ENCODE assay signal across 18 mouse cellular contexts in genomic region chrX:50850428-50851184, GRCm38 (mm10).
"Had no signal": no experiment of that assay in that cellular context is flagged by ENCODE, and none has a peak within 500 bp of the region (broad histone marks: within the 10 kb centered on the region; RNA-seq: fewer than 3 reads in every experiment).

No protein-coding gene starts in this region.

- H3K4me3 ChIP-seq: lung, embryonic 15.5 days; midbrain, embryonic 12.5 days; midbrain, embryonic 15.5 days; neural tube, embryonic 12.5 days; neural tube, embryonic 15.5 days had no signal

- H3K9me3 ChIP-seq: lung, embryonic 15.5 days; midbrain, embryonic 12.5 days; midbrain, embryonic 15.5 days; neural tube, embryonic 12.5 days; neural tube, embryonic 15.5 days had no signal

- H3K4me2 ChIP-seq: lung, embryonic 15.5 days; midbrain, embryonic 12.5 days; midbrain, embryonic 15.5 days; neural tube, embryonic 12.5 days; neural tube, embryonic 15.5 days had no signal

- H3K4me1 ChIP-seq: lung, embryonic 15.5 days; midbrain, embryonic 12.5 days; midbrain, embryonic 15.5 days; neural tube, embryonic 12.5 days; neural tube, embryonic 15.5 days had no signal

- H3K36me3 ChIP-seq: lung, embryonic 15.5 days; midbrain, embryonic 12.5 days; midbrain, embryonic 15.5 days; neural tube, embryonic 12.5 days; neural tube, embryonic 15.5 days had no signal

- DNase-seq: kidney, adult 18-20 months; kidney, postnatal 36 days; left cerebral cortex, postnatal 4 days; lung, adult 18-20 months; lung, postnatal 10 days; lung, postnatal 4 days; right cerebral cortex, adult 18-20 months; right cerebral cortex, postnatal 14 days; right cerebral cortex, postnatal 4 days; thymus, postnatal 36 days had no signal

- ATAC-seq: inflammation-experienced regulatory T-cells, adult 6 months; midbrain, embryonic 15.5 days had no signal

- H3K27me3 ChIP-seq: lung, embryonic 15.5 days; midbrain, embryonic 12.5 days; midbrain, embryonic 15.5 days; neural tube, embryonic 12.5 days; neural tube, embryonic 15.5 days had no signal

- H3K27ac ChIP-seq: kidney, postnatal 0 days; liver, embryonic 14.5 days; lung, embryonic 15.5 days; midbrain, embryonic 12.5 days; midbrain, embryonic 15.5 days; neural tube, embryonic 12.5 days; neural tube, embryonic 15.5 days had no signal

- H3K9ac ChIP-seq: liver, embryonic 14.5 days; lung, embryonic 15.5 days; midbrain, embryonic 12.5 days; midbrain, embryonic 15.5 days; neural tube, embryonic 12.5 days; neural tube, embryonic 15.5 days had no signal
